In genomic region chr1:119321799-119322198, GRCm38 (mm10) we compare ENCODE assay signal across 18 mouse cellular contexts.
DNase-seq lines count a peak whose midpoint lies in the region; ATAC-seq and TF ChIP-seq lines count a peak whose summit lies in the region.
"Had no signal": no experiment of that assay in that cellular context is flagged by ENCODE, and none has a peak within 500 bp of the region (broad histone marks: within the 10 kb centered on the region; RNA-seq: fewer than 3 reads in every experiment).

No protein-coding gene starts in this region.

- no peaks in the 10 kb centered on the region for H3K4me1 ChIP-seq in liver, embryonic 15.5 days (replicated peaks)
- peaks cover 13% of the 10 kb centered on the region; the same call in 1 of the 2 replicates for H3K4me1 ChIP-seq in heart, postnatal 0 days (ENCODE audit: control insufficient read depth, insufficient read depth)
- no peaks in the 10 kb centered on the region for H3K4me1 ChIP-seq in lung, postnatal 0 days (ENCODE audit: insufficient read depth, low read depth, low read length)
- no peaks in the 10 kb centered on the region for H3K4me1 ChIP-seq in stomach, postnatal 0 days (replicated peaks; ENCODE audit: control insufficient read depth, insufficient read depth)
- H3K4me1 ChIP-seq: forebrain, embryonic 15.5 days; megakaryocyte, embryonic 14.5 days; neural tube, embryonic 12.5 days had no signal

- H3K9ac ChIP-seq in liver, embryonic 15.5 days, result no peak overlapping the region
- H3K9ac ChIP-seq in heart, postnatal 0 days (replicated peaks; ENCODE audit: low read depth, low read length), result no peak overlapping the region
- H3K9ac ChIP-seq in lung, postnatal 0 days (replicated peaks; ENCODE audit: low read depth), result no peak overlapping the region
- no peak overlapping the region for H3K9ac ChIP-seq in stomach, postnatal 0 days (ENCODE audit: low read length)
- H3K9ac ChIP-seq: forebrain, embryonic 15.5 days; heart, embryonic 13.5 days; neural tube, embryonic 12.5 days had no signal

- TF ChIP-seq CTCF in heart, postnatal 0 days (IDR thresholded peaks at IDR 0.05; ENCODE audit: low read depth), result no peak
- no peak for TF ChIP-seq CTCF in lung, postnatal 0 days (IDR thresholded peaks at IDR 0.05)
- TF ChIP-seq CTCF in stomach, postnatal 0 days (IDR thresholded peaks at IDR 0.05; ENCODE audit: low read depth), result no peak

- no peak overlapping the region for H3K4me2 ChIP-seq in liver, embryonic 15.5 days
- H3K4me2 ChIP-seq in heart, postnatal 0 days (ENCODE audit: low read depth, low read length), result no peak overlapping the region
- no peak overlapping the region for H3K4me2 ChIP-seq in lung, postnatal 0 days (replicated peaks; ENCODE audit: low read depth, low read length)
- H3K4me2 ChIP-seq in stomach, postnatal 0 days (replicated peaks; ENCODE audit: low read depth), result no peak overlapping the region
- H3K4me2 ChIP-seq: forebrain, embryonic 15.5 days; heart, embryonic 13.5 days; liver, embryonic 11.5 days; neural tube, embryonic 12.5 days had no signal

- no peak for DNase-seq in liver
- DNase-seq in heart, postnatal 0 days (ENCODE audit: low spot score), result peak; percentile 27
- DNase-seq in lung, postnatal 0 days (ENCODE audit: low spot score), result peak; percentile 83
- DNase-seq in stomach, postnatal 0 days (ENCODE audit: low spot score), result peak; percentile 50
- no peak for DNase-seq in thymus, postnatal 14 days
- DNase-seq in cerebellum, adult 9-10 months, result no peak
- DNase-seq: adrenal gland, postnatal 14 days; cerebellum, adult 8-10 months; embryo, embryonic 11 days; right cerebral cortex, postnatal 25 days had no signal

- ATAC-seq in liver, embryonic 15.5 days (ENCODE audit: insufficient read depth), result peak; percentile 22; the same call in 1 of the 2 replicates
- ATAC-seq in heart, postnatal 0 days (ENCODE audit: insufficient read depth, low read depth), result peak; percentile 75
- ATAC-seq in lung, postnatal 0 days, result peak; percentile 90
- peak; percentile 75 for ATAC-seq in stomach, postnatal 0 days (ENCODE audit: low FRiP score, low TSS enrichment)
- ATAC-seq: forebrain, embryonic 15.5 days; hindbrain, postnatal 0 days had no signal

- no peaks in the 10 kb centered on the region for H3K36me3 ChIP-seq in liver, embryonic 15.5 days (replicated peaks)
- no peaks in the 10 kb centered on the region for H3K36me3 ChIP-seq in heart, postnatal 0 days (replicated peaks; ENCODE audit: control insufficient read depth, insufficient read depth, low read length)
- no peaks in the 10 kb centered on the region for H3K36me3 ChIP-seq in lung, postnatal 0 days (ENCODE audit: insufficient read depth, low read length)
- H3K36me3 ChIP-seq in stomach, postnatal 0 days (ENCODE audit: control insufficient read depth, insufficient read depth, low read length), result no peaks in the 10 kb centered on the region
- H3K36me3 ChIP-seq: forebrain, embryonic 15.5 days; heart, embryonic 13.5 days; neural tube, embryonic 12.5 days had no signal

- H3K4me3 ChIP-seq in liver, embryonic 15.5 days (replicated peaks), result no peak overlapping the region
- H3K4me3 ChIP-seq in heart, postnatal 0 days (ENCODE audit: low read depth, low read length), result no peak overlapping the region
- no peak overlapping the region for H3K4me3 ChIP-seq in lung, postnatal 0 days (ENCODE audit: low read depth, low read length)
- H3K4me3 ChIP-seq in stomach, postnatal 0 days (ENCODE audit: low read depth, low read length), result no peak overlapping the region
- H3K4me3 ChIP-seq: forebrain, embryonic 15.5 days; heart, embryonic 13.5 days; megakaryocyte, embryonic 14.5 days; neural tube, embryonic 12.5 days had no signal

- H3K27me3 ChIP-seq in liver, embryonic 15.5 days, result no peaks in the 10 kb centered on the region
- no peaks in the 10 kb centered on the region for H3K27me3 ChIP-seq in heart, postnatal 0 days (ENCODE audit: control insufficient read depth, insufficient read depth, low read length)
- no peaks in the 10 kb centered on the region for H3K27me3 ChIP-seq in lung, postnatal 0 days (replicated peaks; ENCODE audit: insufficient read depth, low read length)
- no peaks in the 10 kb centered on the region for H3K27me3 ChIP-seq in stomach, postnatal 0 days (ENCODE audit: control insufficient read depth, insufficient read depth, low read length)
- H3K27me3 ChIP-seq: forebrain, embryonic 15.5 days; megakaryocyte, embryonic 14.5 days; neural tube, embryonic 12.5 days had no signal

- no peak for TF ChIP-seq EP300 in heart, postnatal 0 days (IDR thresholded peaks at IDR 0.05; ENCODE audit: low read depth)
- TF ChIP-seq EP300 in lung, postnatal 0 days (IDR thresholded peaks at IDR 0.05), result peak; percentile 49; the same call in 1 of the 2 replicates
- TF ChIP-seq EP300 in stomach, postnatal 0 days (optimal IDR thresholded peaks at IDR 0.05), result no peak

- WGBS in liver, embryonic 15.5 days (ENCODE audit: insufficient replicate concordance), result 67% methylated on average over 8 of the region's 8 CpGs
- WGBS in heart, postnatal 0 days, result 27% methylated on average over 8 of the region's 8 CpGs
- WGBS in lung, postnatal 0 days, result 67% methylated on average over 8 of the region's 8 CpGs
- WGBS in stomach, postnatal 0 days, result 54% methylated on average over 8 of the region's 8 CpGs

- no peak overlapping the region for H3K27ac ChIP-seq in liver, embryonic 15.5 days (replicated peaks)
- no peak overlapping the region; the same call in 1 of the 2 replicates for H3K27ac ChIP-seq in heart, postnatal 0 days (ENCODE audit: low read depth)
- H3K27ac ChIP-seq in lung, postnatal 0 days (ENCODE audit: low read length), result 0 out of 2 replicates have a peak overlapping the region, but pooled peaks have one; percentile 14
- no peak overlapping the region for H3K27ac ChIP-seq in stomach, postnatal 0 days (replicated peaks)
- H3K27ac ChIP-seq: forebrain, embryonic 15.5 days; heart, embryonic 13.5 days; hindbrain, postnatal 0 days; kidney, postnatal 0 days; neural tube, embryonic 12.5 days had no signal

- H3K9me3 ChIP-seq in liver, embryonic 15.5 days (replicated peaks), result no peaks in the 10 kb centered on the region
- no peaks in the 10 kb centered on the region for H3K9me3 ChIP-seq in heart, postnatal 0 days (replicated peaks; ENCODE audit: control insufficient read depth, low read length)
- H3K9me3 ChIP-seq in lung, postnatal 0 days (ENCODE audit: low read length), result no peaks in the 10 kb centered on the region
- H3K9me3 ChIP-seq in stomach, postnatal 0 days (ENCODE audit: control insufficient read depth, low read length), result no peaks in the 10 kb centered on the region
- H3K9me3 ChIP-seq: forebrain, embryonic 15.5 days; heart, embryonic 13.5 days; neural tube, embryonic 12.5 days had no signal

Comparison
In these comparisons a context has a peak if more than half of its experiments do, and no peak if none do; other contexts are left out.
1. ATAC-seq: peak in every context shown above with its lines; median percentile 90 in lung, postnatal 0 days; 75 in heart, postnatal 0 days; 75 in stomach, postnatal 0 days; 22 in liver, embryonic 15.5 days.
2. DNase-seq: peak in heart, postnatal 0 days (single experiment), lung, postnatal 0 days (single experiment) and stomach, postnatal 0 days (single experiment); none in liver (single experiment), thymus, postnatal 14 days (single experiment) and cerebellum, adult 9-10 months (single experiment).